Mouse (Mus musculus): ENCODE results near the gene Ckap5. TPM values are rescaled to one million over a fixed set of nuclear protein-coding genes. Genes with fewer than 3 reads are reported as not detected.

Gene Ckap5
- polyA plus RNA-seq, 1 experiment from 2014 or later, result 44.0 TPM

DNA sequence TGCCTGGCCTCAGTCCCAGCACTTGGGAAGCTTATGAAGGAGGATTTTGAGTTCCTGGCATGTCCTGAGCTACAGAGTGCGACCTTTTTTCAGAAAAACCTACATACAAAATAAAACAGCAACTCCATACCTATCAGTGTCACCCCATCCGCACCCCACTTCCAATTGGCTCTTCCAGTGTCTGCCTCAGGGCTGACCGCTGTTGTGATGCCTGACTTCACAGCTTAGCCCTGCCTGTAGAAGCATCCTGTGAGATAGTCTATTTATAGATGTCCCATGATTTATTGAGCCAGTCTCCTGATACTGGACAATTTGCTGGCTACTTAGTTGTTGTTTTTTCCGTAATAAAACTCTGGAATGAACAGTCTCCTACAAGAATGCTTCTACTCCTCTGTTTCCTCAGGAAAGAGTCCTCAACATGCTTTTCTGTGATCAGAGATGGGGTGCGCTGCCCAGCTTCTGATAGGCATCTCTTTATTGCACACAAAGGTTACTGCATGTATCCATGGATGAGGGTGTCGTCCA is 139.9 kb downstream of the Ckap5 start:
- Histone ChIP-seq H3K36me3 (ENCODE audit: insufficient read depth, low read length) (peaks cover 65% of the 10 kb centered on the region), H3K27me3 (ENCODE audit: insufficient read depth, low read length) (no peaks in the 10 kb centered on the region), H3K9me3 (replicated peaks; ENCODE audit: low read length) (no peaks in the 10 kb centered on the region), H3K27ac (peak overlapping the region; percentile 64), H3K4me3 (replicated peaks; ENCODE audit: low read depth, low read length) (no peak overlapping the region), H3K4me1 (replicated peaks; ENCODE audit: insufficient read depth, low read length) (no peaks in the 10 kb centered on the region), H3K4me2 (ENCODE audit: low read length) (no peak overlapping the region), H3K9ac (ENCODE audit: low read depth, low read length) (no peak overlapping the region)
- TF ChIP-seq CTCF (IDR thresholded peaks at IDR 0.05; ENCODE audit: low read depth), result no peak
- peak; percentile 77 for DNase-seq (ENCODE audit: low spot score)
- WGBS, result 67% methylated on average over 6 of the region's 6 CpGs
- no peak; the same call in 1 of the 2 replicates for ATAC-seq (replicated peaks; ENCODE audit: low FRiP score, low read depth)

DNA sequence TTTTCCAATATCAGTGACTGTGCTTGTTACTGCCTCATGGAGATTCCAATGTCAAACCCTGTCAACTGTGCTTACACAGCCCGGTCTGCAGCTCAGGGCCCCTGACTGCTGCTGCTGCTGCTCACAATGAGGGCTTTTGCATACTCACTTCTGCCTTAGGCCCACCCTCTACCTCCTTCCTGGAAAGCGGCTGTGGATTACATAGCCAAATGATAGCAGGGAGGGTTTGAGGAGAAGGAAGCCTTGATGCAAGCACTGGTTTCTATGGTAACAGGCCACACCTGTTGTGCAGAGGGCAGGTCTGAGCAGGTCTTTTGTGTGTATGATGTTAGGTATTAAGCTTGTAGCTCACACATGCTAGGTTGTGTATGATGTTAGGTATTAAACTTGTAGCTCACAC is 141.2 kb downstream of the Ckap5 start:
- Histone ChIP-seq H3K9ac (ENCODE audit: low read depth, low read length) (no peak overlapping the region), H3K4me3 (replicated peaks; ENCODE audit: low read depth, low read length) (no peak overlapping the region), H3K27ac (no peak overlapping the region), H3K36me3 (ENCODE audit: insufficient read depth, low read length) (peaks cover 59% of the 10 kb centered on the region), H3K27me3 (ENCODE audit: insufficient read depth, low read length) (no peaks in the 10 kb centered on the region), H3K9me3 (replicated peaks; ENCODE audit: low read length) (no peaks in the 10 kb centered on the region), H3K4me2 (ENCODE audit: low read length) (no peak overlapping the region), H3K4me1 (replicated peaks; ENCODE audit: insufficient read depth, low read length) (no peaks in the 10 kb centered on the region)
- DNase-seq (ENCODE audit: low spot score) (no peak), ATAC-seq (replicated peaks; ENCODE audit: low FRiP score, low read depth) (no peak)
- 83% methylated on average over 2 of the region's 2 CpGs for WGBS
- no peak for TF ChIP-seq CTCF (IDR thresholded peaks at IDR 0.05; ENCODE audit: low read depth)

DNA sequence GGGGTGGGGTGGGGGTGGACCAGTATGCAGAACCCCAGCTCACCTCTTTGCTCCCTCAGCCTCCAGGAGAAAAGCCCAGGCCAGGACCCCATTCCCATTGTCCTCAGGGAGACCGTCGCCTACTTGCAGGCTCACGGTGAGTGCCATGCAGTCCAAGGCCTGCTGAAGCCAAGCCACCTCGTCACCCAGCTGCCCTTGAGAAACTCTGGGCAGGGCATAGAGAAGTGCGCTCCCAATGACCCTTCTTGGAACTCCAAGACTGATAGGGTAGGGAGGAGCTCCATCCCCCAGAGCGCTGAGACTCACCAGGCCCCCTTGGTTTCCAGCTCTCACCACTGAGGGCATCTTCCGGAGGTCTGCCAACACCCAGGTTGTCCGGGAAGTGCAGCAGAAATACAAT is 142.8 kb downstream of the Ckap5 start:
- no peaks in the 10 kb centered on the region for H3K27me3 ChIP-seq (ENCODE audit: insufficient read depth, low read length)
- DNase-seq (ENCODE audit: low spot score) (no peak), ATAC-seq (replicated peaks; ENCODE audit: low FRiP score, low read depth) (no peak)
- H3K9me3 ChIP-seq (replicated peaks; ENCODE audit: low read length), result no peaks in the 10 kb centered on the region
- 93% methylated on average over 8 of the region's 8 CpGs for WGBS
- TF ChIP-seq CTCF (IDR thresholded peaks at IDR 0.05; ENCODE audit: low read depth), result no peak
- H3K27ac ChIP-seq, result no peak overlapping the region
- H3K4me2 ChIP-seq (ENCODE audit: low read length), result no peak overlapping the region
- H3K36me3 ChIP-seq (ENCODE audit: insufficient read depth, low read length), result peaks cover 44% of the 10 kb centered on the region
- H3K4me1 ChIP-seq (replicated peaks; ENCODE audit: insufficient read depth, low read length), result no peaks in the 10 kb centered on the region
- H3K4me3 ChIP-seq (replicated peaks; ENCODE audit: low read depth, low read length), result no peak overlapping the region
- H3K9ac ChIP-seq (ENCODE audit: low read depth, low read length), result no peak overlapping the region

DNA sequence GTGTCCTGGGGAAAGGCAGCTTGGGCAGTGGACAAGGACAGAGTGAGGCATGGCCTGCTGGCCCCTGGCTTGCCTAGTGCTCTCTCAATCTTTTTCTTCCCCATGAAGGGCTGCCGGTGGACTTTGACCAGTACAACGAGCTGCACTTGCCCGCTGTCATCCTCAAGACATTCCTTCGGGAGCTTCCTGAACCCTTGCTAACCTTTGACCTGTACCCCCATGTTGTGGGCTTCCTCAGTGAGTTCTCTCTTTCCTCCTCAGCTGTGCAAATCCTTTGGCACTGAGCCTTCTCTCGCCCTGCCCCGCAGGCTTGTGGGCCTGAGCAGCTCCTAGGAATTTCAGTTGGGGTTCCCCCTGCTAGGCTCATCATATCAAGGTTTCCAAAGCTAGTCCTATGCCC is 143.5 kb downstream of the Ckap5 start:
- ATAC-seq (replicated peaks; ENCODE audit: low FRiP score, low read depth) (no peak), DNase-seq (ENCODE audit: low spot score) (no peak)
- H3K4me1 ChIP-seq (replicated peaks; ENCODE audit: insufficient read depth, low read length), result no peaks in the 10 kb centered on the region
- no peaks in the 10 kb centered on the region for H3K27me3 ChIP-seq (ENCODE audit: insufficient read depth, low read length)
- peaks cover 42% of the 10 kb centered on the region for H3K36me3 ChIP-seq (ENCODE audit: insufficient read depth, low read length)
- no peak overlapping the region for H3K9ac ChIP-seq (ENCODE audit: low read depth, low read length)
- H3K4me2 ChIP-seq (ENCODE audit: low read length), result no peak overlapping the region
- no peak overlapping the region for H3K4me3 ChIP-seq (replicated peaks; ENCODE audit: low read depth, low read length)
- H3K9me3 ChIP-seq (replicated peaks; ENCODE audit: low read length), result no peaks in the 10 kb centered on the region
- no peak for TF ChIP-seq CTCF (IDR thresholded peaks at IDR 0.05; ENCODE audit: low read depth)
- H3K27ac ChIP-seq, result no peak overlapping the region
- WGBS, result 80% methylated on average over 6 of the region's 6 CpGs

Other genes with a start within 250 kb of the Ckap5 start
- 55.7 and 56.8 TPM in 2 replicates for gene 1110051M20Rik, start 82.1 kb upstream of the Ckap5 start, polyA plus RNA-seq (2015; fragmentation: Nextera tagmentation; extraction: Ambion mirVana)
- 5.9 and 7.0 TPM in 2 replicates for gene Lrp4, start 69.3 kb upstream of the Ckap5 start, polyA plus RNA-seq (2015; fragmentation: Nextera tagmentation; extraction: Ambion mirVana)
- gene F2, start 109.7 kb downstream of the Ckap5 start, polyA plus RNA-seq (2015; fragmentation: Nextera tagmentation; extraction: Ambion mirVana), result 0.05 and 0.40 TPM in 2 replicates
- gene Zfp408, start 123.0 kb downstream of the Ckap5 start, polyA plus RNA-seq (2015; fragmentation: Nextera tagmentation; extraction: Ambion mirVana), result 4.6 and 5.3 TPM in 2 replicates
- 111 and 114 TPM in 2 replicates for gene Arhgap1, start 123.1 kb downstream of the Ckap5 start, polyA plus RNA-seq (2015; fragmentation: Nextera tagmentation; extraction: Ambion mirVana)
- gene Atg13, start 183.8 kb downstream of the Ckap5 start, polyA plus RNA-seq (2015; fragmentation: Nextera tagmentation; extraction: Ambion mirVana), result 20.8 and 22.3 TPM in 2 replicates
- gene Harbi1, start 184.1 kb downstream of the Ckap5 start, polyA plus RNA-seq (2015; fragmentation: Nextera tagmentation; extraction: Ambion mirVana), result 16.1 and 17.2 TPM in 2 replicates
- 10.4 and 12.4 TPM in 2 replicates for gene Ambra1, start 203.4 kb downstream of the Ckap5 start, polyA plus RNA-seq (2015; fragmentation: Nextera tagmentation; extraction: Ambion mirVana)

Measured in kidney, postnatal 0 days (tissue).